Mouse (Mus musculus): ENCODE measurements at regions not wholly inside any gene's neighbourhood (a gene's known extent, or its start where the extent isn't known, plus 50 kb on each side); places are given as distances from the start of the nearest gene placed in this dataset.

DNA sequence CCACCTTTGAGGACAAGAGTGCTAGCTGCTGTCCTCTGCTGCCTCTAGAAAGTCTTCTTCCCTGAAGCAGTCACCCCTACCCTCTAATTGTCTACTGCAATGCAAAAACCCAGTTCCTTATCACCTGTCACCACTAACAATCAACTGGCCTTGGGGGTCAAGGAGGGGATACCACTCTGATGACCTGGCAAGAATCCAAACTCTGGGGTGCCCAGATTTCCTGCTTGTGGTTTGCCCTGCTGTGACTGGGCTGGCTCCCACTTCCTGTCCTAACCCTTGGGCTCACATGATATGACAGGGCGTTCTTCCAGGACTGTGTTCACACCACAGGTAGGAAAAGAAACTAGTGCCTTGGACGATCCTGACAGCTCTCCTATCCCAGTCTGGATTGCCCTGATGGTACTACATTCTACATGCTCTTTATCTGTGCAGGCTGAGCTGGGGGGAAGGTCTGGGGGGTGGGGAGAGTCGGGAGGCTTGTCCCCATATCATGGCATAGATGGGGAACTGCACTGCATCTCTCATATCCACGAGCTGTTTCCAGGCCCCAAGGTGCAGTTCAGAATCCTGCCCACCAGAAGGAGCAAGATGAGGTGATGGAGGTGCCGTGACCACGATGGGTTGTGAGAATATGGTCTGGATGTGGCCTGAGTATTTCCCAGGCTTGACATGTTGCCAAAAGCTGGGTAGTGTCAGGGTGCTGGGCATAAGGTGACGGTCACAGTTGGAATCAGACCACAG, 81.0 kb downstream of the Maf start:
- Histone ChIP-seq H3K27me3 (ENCODE audit: insufficient read depth, poor library complexity, severe bottlenecking) (no peaks in the 10 kb centered on the region), H3K36me3 (no peaks in the 10 kb centered on the region), H3K4me3 (no peak overlapping the region), H3K4me1 (peaks cover 7% of the 10 kb centered on the region), H3K27ac (no peak overlapping the region), H3K9me3 (no peaks in the 10 kb centered on the region)
- WGBS: 79% methylated on average over 7 of the region's 7 CpGs
- DNase-seq (ENCODE audit: low spot score): no peak

GRCm38 (mm10) chr8:115625072-115625471, 82.5 kb downstream of the Maf start:
- Histone ChIP-seq H3K27ac (no peak overlapping the region), H3K4me1 (peaks cover 7% of the 10 kb centered on the region), H3K36me3 (no peaks in the 10 kb centered on the region), H3K27me3 (ENCODE audit: insufficient read depth, poor library complexity, severe bottlenecking) (no peaks in the 10 kb centered on the region; the same call in 1 of the 2 replicates), H3K4me3 (no peak overlapping the region), H3K9me3 (no peaks in the 10 kb centered on the region)
- 95% methylated on average over 1 of the region's 1 CpGs for WGBS
- DNase-seq (ENCODE audit: low spot score): peak; percentile 62

GRCm38 (mm10) chr8:115618049-115618760, 89.4 kb downstream of the Maf start:
- no peaks in the 10 kb centered on the region for H3K9me3 ChIP-seq
- no peak overlapping the region for H3K27ac ChIP-seq
- no peaks in the 10 kb centered on the region; the same call in 1 of the 2 replicates for H3K27me3 ChIP-seq (ENCODE audit: insufficient read depth, poor library complexity, severe bottlenecking)
- no peak overlapping the region for H3K4me3 ChIP-seq
- no peak for DNase-seq (ENCODE audit: low spot score)
- H3K36me3 ChIP-seq: no peaks in the 10 kb centered on the region
- WGBS: 86% methylated on average over 13 of the region's 13 CpGs
- no peaks in the 10 kb centered on the region for H3K4me1 ChIP-seq

DNA sequence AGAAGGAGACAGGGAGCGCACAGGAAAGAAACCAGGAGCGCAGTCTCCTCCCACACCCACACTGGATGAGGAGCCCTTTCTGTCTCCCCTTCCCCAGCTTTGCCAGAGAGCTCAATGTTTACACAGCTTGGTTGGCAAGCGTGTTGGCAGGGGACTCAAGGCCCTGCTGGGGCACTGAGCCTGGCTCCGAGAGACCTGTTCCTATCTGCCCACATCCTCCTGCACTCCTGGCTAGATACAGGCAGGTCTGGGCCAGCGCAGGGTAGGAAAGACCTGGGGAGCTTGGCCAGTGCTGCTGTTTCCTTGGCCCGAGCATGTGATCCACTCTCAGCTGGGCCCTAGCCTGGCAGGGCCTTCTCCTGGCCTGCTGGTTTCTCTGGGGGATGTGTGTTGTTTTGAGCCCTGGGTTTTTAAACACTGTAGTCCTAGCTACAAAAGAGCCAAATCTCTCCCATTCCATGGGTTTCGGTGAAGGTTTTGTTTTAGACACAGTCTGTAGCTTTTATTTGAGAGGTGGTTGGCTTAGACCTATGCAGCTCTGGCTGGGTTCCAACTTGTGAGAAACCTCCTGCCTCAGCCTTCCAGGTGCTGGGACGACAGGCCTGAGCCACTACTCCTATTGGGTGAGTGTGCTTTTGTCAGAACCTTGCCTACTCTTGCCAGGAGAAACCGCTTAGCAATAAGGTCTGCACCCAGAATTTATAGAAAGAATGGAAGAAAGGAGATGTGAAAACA, 90.6 kb downstream of the Maf start:
- Histone ChIP-seq H3K4me1 (no peaks in the 10 kb centered on the region), H3K27ac (no peak overlapping the region)
- 83% methylated on average over 9 of the region's 9 CpGs for WGBS

GRCm38 (mm10) chr8:115613946-115614584, 93.5 kb downstream of the Maf start:
- no peak for DNase-seq (ENCODE audit: low spot score)
- 57% methylated on average over 5 of the region's 5 CpGs for WGBS
- H3K4me3 ChIP-seq: no peak overlapping the region
- H3K4me1 ChIP-seq: no peaks in the 10 kb centered on the region
- H3K36me3 ChIP-seq: no peaks in the 10 kb centered on the region
- H3K27me3 ChIP-seq (ENCODE audit: insufficient read depth, poor library complexity, severe bottlenecking): no peaks in the 10 kb centered on the region
- no peak overlapping the region for H3K27ac ChIP-seq
- H3K9me3 ChIP-seq: no peaks in the 10 kb centered on the region

More for the DNA sequence above, 90.6 kb downstream of the Maf start:
- Histone ChIP-seq H3K36me3 (no peaks in the 10 kb centered on the region), H3K9me3 (no peaks in the 10 kb centered on the region), H3K4me3 (no peak overlapping the region), H3K27me3 (ENCODE audit: insufficient read depth, poor library complexity, severe bottlenecking) (no peaks in the 10 kb centered on the region; the same call in 1 of the 2 replicates)
- no peak for DNase-seq (ENCODE audit: low spot score)

- Histone ChIP-seq H3K4me1 (no peaks in the 10 kb centered on the region), H3K4me3 (no peak overlapping the region), H3K27ac (no peak overlapping the region), H3K27me3 (ENCODE audit: insufficient read depth, poor library complexity, severe bottlenecking) (no peaks in the 10 kb centered on the region), H3K36me3 (no peaks in the 10 kb centered on the region), H3K9me3 (no peaks in the 10 kb centered on the region)
- DNase-seq (ENCODE audit: low spot score): no peak
- 82% methylated on average over 3 of the region's 3 CpGs for WGBS
These were observed 95.5 kb downstream of the Maf start for GRCm38 (mm10) chr8:115612119-115612518.

- Histone ChIP-seq H3K27ac (no peak overlapping the region), H3K9me3 (no peaks in the 10 kb centered on the region), H3K4me1 (peaks cover 6% of the 10 kb centered on the region; the same call in 1 of the 2 replicates), H3K27me3 (ENCODE audit: insufficient read depth, poor library complexity, severe bottlenecking) (no peaks in the 10 kb centered on the region), H3K36me3 (no peaks in the 10 kb centered on the region), H3K4me3 (no peak overlapping the region)
- 80% methylated on average over 6 of the region's 6 CpGs for WGBS
- no peak for DNase-seq (ENCODE audit: low spot score)
These were observed 107.8 kb downstream of the Maf start for GRCm38 (mm10) chr8:115599771-115600170.

DNA sequence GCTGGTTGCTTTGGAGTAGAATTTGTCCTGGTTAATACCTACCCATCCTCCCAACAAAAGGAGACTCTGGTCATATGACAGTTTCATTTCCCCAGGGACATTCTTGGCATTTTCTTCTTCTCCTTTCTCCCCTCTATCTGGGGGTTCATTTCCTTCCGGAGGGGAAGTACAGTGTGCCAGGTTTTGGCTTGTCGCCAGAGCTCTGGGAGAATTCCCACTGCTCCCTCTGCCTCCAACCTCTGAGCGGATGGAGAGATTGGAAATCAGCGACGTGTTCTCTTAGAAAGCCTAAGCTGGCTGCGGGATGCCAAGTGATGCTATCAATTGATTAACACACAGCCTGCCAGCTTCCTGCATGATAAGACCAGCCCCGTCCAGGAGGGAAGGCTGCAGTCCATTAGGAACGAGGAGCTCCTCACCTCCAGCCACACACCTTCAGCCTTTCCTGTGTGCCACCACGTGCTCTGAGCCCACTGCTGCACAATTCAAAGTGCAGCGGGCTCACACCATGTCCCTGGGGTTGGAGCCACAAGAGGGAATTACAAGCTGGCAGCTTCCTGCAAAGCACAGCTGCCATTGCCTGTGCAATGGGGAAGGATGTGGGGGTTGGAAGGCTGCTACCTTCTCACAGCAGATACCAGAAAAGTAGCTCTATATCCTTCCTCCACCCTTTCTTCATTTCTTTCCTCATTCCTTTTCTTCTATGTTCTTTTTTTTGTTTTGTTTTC, 110.2 kb downstream of the Maf start:
- no peak for DNase-seq (ENCODE audit: low spot score)
- Histone ChIP-seq H3K9me3 (no peaks in the 10 kb centered on the region), H3K36me3 (no peaks in the 10 kb centered on the region), H3K27me3 (ENCODE audit: insufficient read depth, poor library complexity, severe bottlenecking) (no peaks in the 10 kb centered on the region), H3K4me3 (no peak overlapping the region), H3K27ac (no peak overlapping the region), H3K4me1 (peaks cover 6% of the 10 kb centered on the region; the same call in 1 of the 2 replicates)
- WGBS: 27% methylated on average over 10 of the region's 10 CpGs

DNA sequence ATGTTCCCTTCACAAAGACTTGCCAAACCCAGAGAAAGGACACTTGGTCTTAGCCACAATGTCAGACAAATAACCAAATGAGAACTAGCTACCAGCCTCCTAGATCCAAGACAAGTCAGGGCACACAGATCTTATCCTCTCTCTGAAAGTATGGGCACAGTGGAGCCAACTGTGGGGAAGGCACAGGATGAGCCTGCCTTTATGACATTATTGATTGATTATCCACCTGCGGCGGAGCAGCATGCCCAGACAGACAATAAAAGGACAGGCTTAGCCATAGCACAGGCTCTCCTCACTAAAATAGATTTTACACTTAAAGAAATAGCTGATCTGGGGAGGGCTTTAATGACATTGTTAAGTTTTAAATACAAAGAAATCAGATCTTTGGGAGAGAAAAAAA, 117.9 kb downstream of the Maf start:
- H3K36me3 ChIP-seq: no peaks in the 10 kb centered on the region
- H3K9me3 ChIP-seq: no peaks in the 10 kb centered on the region
- no peaks in the 10 kb centered on the region; the same call in 1 of the 2 replicates for H3K27me3 ChIP-seq (ENCODE audit: insufficient read depth, poor library complexity, severe bottlenecking)
- WGBS: 92% methylated on average over 2 of the region's 2 CpGs
- H3K4me3 ChIP-seq: no peak overlapping the region
- no peak overlapping the region for H3K27ac ChIP-seq
- no peak for DNase-seq (ENCODE audit: low spot score)
- H3K4me1 ChIP-seq: peaks cover 12% of the 10 kb centered on the region; the same call in 1 of the 2 replicates

DNA sequence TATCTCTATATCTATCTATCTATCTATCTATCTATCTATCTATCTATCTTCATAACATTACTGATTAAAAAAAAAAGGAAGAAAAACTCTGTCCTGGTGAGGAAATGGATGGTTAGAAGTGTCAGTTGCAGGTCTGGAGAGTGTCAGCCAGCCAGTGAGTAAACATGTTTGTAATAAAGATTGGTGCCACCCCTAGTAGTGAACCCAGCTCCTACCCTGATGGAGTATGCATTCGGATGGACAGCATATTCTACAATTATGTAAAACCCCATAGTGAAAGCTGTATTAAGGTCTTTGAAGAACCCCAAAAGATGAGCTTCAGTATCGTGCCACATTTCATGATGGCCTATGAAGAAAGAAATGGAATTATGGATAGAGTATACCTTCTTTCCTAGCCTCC, 118.5 kb downstream of the Maf start:
- 93% methylated on average over 2 of the region's 2 CpGs for WGBS
- H3K9me3 ChIP-seq: no peaks in the 10 kb centered on the region

DNA sequence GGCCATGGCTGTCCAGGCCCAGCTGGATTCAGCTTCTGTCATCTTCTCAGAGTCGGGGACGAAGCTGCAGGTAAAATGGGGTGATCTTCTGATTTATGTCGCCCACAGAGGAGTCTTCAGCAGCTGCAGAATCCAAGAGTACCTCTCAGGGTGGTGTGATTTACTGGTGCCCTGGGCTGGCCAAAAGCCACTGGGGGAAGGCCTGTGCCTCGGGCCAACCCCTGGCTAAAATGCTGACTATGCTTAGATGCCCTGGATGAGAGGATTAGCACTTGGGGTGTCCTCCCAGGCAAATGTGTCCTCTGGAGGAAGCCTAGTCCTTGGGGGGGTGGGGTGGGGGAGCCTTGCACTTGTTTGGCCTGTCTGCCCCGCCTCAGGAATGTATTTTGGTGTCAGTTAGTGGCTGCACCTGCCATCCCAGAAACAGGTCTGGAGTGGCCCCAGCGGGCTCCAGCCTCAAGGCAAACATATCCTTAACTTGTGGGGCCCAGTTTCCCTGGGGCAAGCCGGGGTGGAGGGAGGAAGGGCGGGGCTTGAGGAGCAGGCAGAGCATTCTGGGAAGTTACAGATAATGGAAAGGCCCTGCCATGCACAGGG, 123.2 kb downstream of the Maf start:
- Histone ChIP-seq H3K27me3 (ENCODE audit: insufficient read depth, poor library complexity, severe bottlenecking) (no peaks in the 10 kb centered on the region), H3K36me3 (no peaks in the 10 kb centered on the region), H3K9me3 (no peaks in the 10 kb centered on the region)

More for the DNA sequence above, 118.5 kb downstream of the Maf start:
- DNase-seq (ENCODE audit: low spot score): no peak
- Histone ChIP-seq H3K27me3 (ENCODE audit: insufficient read depth, poor library complexity, severe bottlenecking) (no peaks in the 10 kb centered on the region; the same call in 1 of the 2 replicates), H3K4me3 (no peak overlapping the region), H3K27ac (no peak overlapping the region), H3K36me3 (no peaks in the 10 kb centered on the region), H3K4me1 (peaks cover 17% of the 10 kb centered on the region)

GRCm38 (mm10) chr8:115583221-115583620, 124.4 kb downstream of the Maf start:
- Histone ChIP-seq H3K4me1 (peaks cover 13% of the 10 kb centered on the region), H3K36me3 (no peaks in the 10 kb centered on the region), H3K4me3 (no peak overlapping the region), H3K27ac (no peak overlapping the region), H3K27me3 (ENCODE audit: insufficient read depth, poor library complexity, severe bottlenecking) (no peaks in the 10 kb centered on the region), H3K9me3 (no peaks in the 10 kb centered on the region)
- no peak for DNase-seq (ENCODE audit: low spot score)
- 83% methylated on average over 5 of the region's 5 CpGs for WGBS

More for the DNA sequence above, 123.2 kb downstream of the Maf start:
- DNase-seq (ENCODE audit: low spot score): no peak
- 80% methylated on average over 8 of the region's 8 CpGs for WGBS
- no peak overlapping the region for H3K4me3 ChIP-seq
- peaks cover 13% of the 10 kb centered on the region for H3K4me1 ChIP-seq
- no peak overlapping the region for H3K27ac ChIP-seq

Measured in heart, embryonic 10.5 days (tissue).